Mouse (Mus musculus) stomach, postnatal 0 days (tissue): ENCODE data around the gene Fgfr1op2. TPM values are rescaled to one million over a fixed set of nuclear protein-coding genes. Genes with fewer than 3 reads are reported as not detected.

Source experiments
- ATAC-seq: fragments of 200-750 bp; cut with Nextera tagmentation; 2 replicates; pipeline ENCODE4 v1.8.0; 2017; ENCODE audit not compliant: low FRiP score, low TSS enrichment
- DNase-seq: peaks from one replicate; pipeline ENCODE4 v3.0.0-alpha.2; 2016; ENCODE audit warnings: low spot score
- H3K27ac ChIP-seq: fragments of 300-500 bp; sonication (generic); replicated peaks from 2 replicates; pipeline ENCODE4 v1.5.1; 2014; ENCODE audit warnings: mild to moderate bottlenecking, control low read depth
- H3K27me3 ChIP-seq: fragments of 300-500 bp; sonication (generic); 2 replicates; pipeline ENCODE4 v1.6.1; 2014; ENCODE audit warnings: low read length; ENCODE audit not compliant: control insufficient read depth, insufficient read depth
- H3K36me3 ChIP-seq: fragments of 300-500 bp; sonication (generic); 2 replicates; pipeline ENCODE4 v1.6.1; 2014; ENCODE audit warnings: low read length, mixed read lengths; ENCODE audit not compliant: control insufficient read depth, insufficient read depth
- H3K4me1 ChIP-seq: fragments of 300-500 bp; sonication (generic); replicated peaks from 2 replicates; pipeline ENCODE4 v1.6.1; 2014; ENCODE audit warnings: antibody characterized with exemption; ENCODE audit not compliant: control insufficient read depth, insufficient read depth
- H3K4me2 ChIP-seq: fragments of 300-500 bp; sonication (generic); replicated peaks from 2 replicates; pipeline ENCODE4 v1.6.1; 2014; ENCODE audit warnings: low read depth, mild to moderate bottlenecking, control low read depth, moderate library complexity
- H3K4me3 ChIP-seq: fragments of 300-500 bp; sonication (generic); 2 replicates; pipeline ENCODE4 v1.5.1; 2014; ENCODE audit warnings: low read depth, low read length, control low read depth
- H3K9ac ChIP-seq: fragments of 300-500 bp; sonication (generic); 2 replicates; pipeline ENCODE4 v1.6.1; 2014; ENCODE audit warnings: mild to moderate bottlenecking, low read length, control low read depth, mixed read lengths
- H3K9me3 ChIP-seq: fragments of 300-500 bp; sonication (generic); 2 replicates; pipeline ENCODE4 v1.6.1; 2016; ENCODE audit warnings: low read length; ENCODE audit not compliant: control insufficient read depth
- CTCF ChIP-seq: IDR thresholded peaks from 2 replicates; pipeline ENCODE4 v1.5.1; 2016; ENCODE audit warnings: antibody characterized with exemption, low read depth, mild to moderate bottlenecking, moderate library complexity
- EP300 ChIP-seq: optimal IDR thresholded peaks from 2 replicates; pipeline ENCODE3; 2016; ENCODE audit warnings: antibody characterized with exemption
- WGBS: fragments of 180-500 bp; shearing (Covaris S2); extraction: QIAGEN DNeasy Blood & Tissue Kit; methylation state at CpG from one replicate; pipeline ENCODE4 v1.1.7; 2014; 5-methylcytosine and 5-hydroxymethylcytosine counted together
- polyA plus RNA-seq: library from polyadenylated mRNA; unstranded; fragments of >200 nt; fragmentation: Nextera tagmentation; extraction: Ambion mirVana; gene quantifications from 2 replicates; pipeline ENCODE4 v1.2.1, GENCODE M21; 2015

The Fgfr1op2 gene
- polyA plus RNA-seq, 1 experiment from 2014 or later: 80.3 TPM

GRCm38 (mm10) chr6:146616670-146617069, 39.7 kb downstream of the Fgfr1op2 start:
- no peak overlapping the region for H3K4me2 ChIP-seq
- no peak for ATAC-seq
- no peak for DNase-seq
- no peaks in the 10 kb centered on the region for H3K9me3 ChIP-seq
- H3K4me3 ChIP-seq: no peak overlapping the region
- no peak overlapping the region for H3K9ac ChIP-seq
- TF ChIP-seq CTCF (no peak), EP300 (no peak)
- H3K27me3 ChIP-seq: no peaks in the 10 kb centered on the region
- no peak overlapping the region for H3K27ac ChIP-seq
- 68% methylated on average over 2 of the region's 2 CpGs for WGBS
- peaks cover 6% of the 10 kb centered on the region; the same call in 1 of the 2 replicates for H3K36me3 ChIP-seq
- no peaks in the 10 kb centered on the region for H3K4me1 ChIP-seq

GRCm38 (mm10) chr6:146628123-146628522, 51.1 kb downstream of the Fgfr1op2 start:
- H3K27ac ChIP-seq: no peak overlapping the region
- ATAC-seq: no peak
- no peaks in the 10 kb centered on the region for H3K27me3 ChIP-seq
- H3K9me3 ChIP-seq: no peaks in the 10 kb centered on the region
- no peak for DNase-seq
- H3K9ac ChIP-seq: no peak overlapping the region
- TF ChIP-seq CTCF: no peak
- TF ChIP-seq EP300: no peak
- WGBS: 85% methylated on average over 3 of the region's 3 CpGs
- H3K4me2 ChIP-seq: no peak overlapping the region
- no peak overlapping the region for H3K4me3 ChIP-seq
- 0 out of 2 replicates have a peak, but pooled peaks cover under 1% of the 10 kb centered on the region for H3K4me1 ChIP-seq
- no peaks in the 10 kb centered on the region for H3K36me3 ChIP-seq

GRCm38 (mm10) chr6:146629781-146630756, 53.1 kb downstream of the Fgfr1op2 start:
- ATAC-seq (no peak), DNase-seq (no peak)
- TF ChIP-seq CTCF: no peak
- TF ChIP-seq EP300: no peak
- no peak overlapping the region for H3K9ac ChIP-seq
- no peak overlapping the region for H3K27ac ChIP-seq
- 75% methylated on average over 9 of the region's 9 CpGs for WGBS
- 0 out of 2 replicates have a peak, but pooled peaks cover 3% of the 10 kb centered on the region for H3K4me1 ChIP-seq
- H3K4me3 ChIP-seq: no peak overlapping the region
- no peak overlapping the region for H3K4me2 ChIP-seq
- H3K36me3 ChIP-seq: no peaks in the 10 kb centered on the region
- H3K9me3 ChIP-seq: no peaks in the 10 kb centered on the region
- no peaks in the 10 kb centered on the region for H3K27me3 ChIP-seq

- Histone ChIP-seq H3K9ac (no peak overlapping the region), H3K27ac (no peak overlapping the region), H3K9me3 (no peaks in the 10 kb centered on the region), H3K27me3 (no peaks in the 10 kb centered on the region), H3K4me2 (no peak overlapping the region), H3K36me3 (no peaks in the 10 kb centered on the region), H3K4me3 (no peak overlapping the region), H3K4me1 (0 out of 2 replicates have a peak, but pooled peaks cover 3% of the 10 kb centered on the region)
- no peak for DNase-seq
- WGBS: 75% methylated on average over 4 of the region's 4 CpGs
- ATAC-seq: no peak
- no peak for TF ChIP-seq CTCF
- no peak for TF ChIP-seq EP300
These were observed 54.0 kb downstream of the Fgfr1op2 start for GRCm38 (mm10) chr6:146630961-146631360.

DNA sequence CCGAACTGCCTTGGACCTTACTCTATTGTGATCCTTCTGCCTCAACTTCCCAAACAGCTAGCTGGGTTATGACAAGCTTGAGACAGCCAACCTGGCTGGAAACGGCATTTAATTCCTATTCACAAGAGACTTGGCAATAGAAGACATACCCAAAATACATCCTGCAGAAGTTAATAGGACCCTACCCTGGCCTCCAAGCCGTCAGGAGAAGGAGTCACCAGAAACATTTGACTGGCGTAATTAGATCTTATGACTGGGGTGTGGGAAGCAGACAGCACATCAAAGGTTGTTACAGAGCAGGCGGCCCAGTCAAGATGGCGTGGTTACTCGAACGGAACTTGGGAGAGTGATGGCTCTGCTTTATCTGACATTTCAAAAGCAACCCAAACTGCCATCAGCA, 54.8 kb downstream of the Fgfr1op2 start:
- Histone ChIP-seq H3K4me3 (no peak overlapping the region), H3K9me3 (no peaks in the 10 kb centered on the region), H3K4me1 (0 out of 2 replicates have a peak, but pooled peaks cover 3% of the 10 kb centered on the region), H3K27ac (no peak overlapping the region), H3K36me3 (no peaks in the 10 kb centered on the region), H3K9ac (no peak overlapping the region), H3K4me2 (no peak overlapping the region), H3K27me3 (no peaks in the 10 kb centered on the region)
- WGBS: 78% methylated on average over 8 of the region's 8 CpGs
- no peak for ATAC-seq
- TF ChIP-seq CTCF: no peak
- TF ChIP-seq EP300: no peak
- no peak for DNase-seq

- Histone ChIP-seq H3K4me1 (0 out of 2 replicates have a peak, but pooled peaks cover 3% of the 10 kb centered on the region), H3K36me3 (no peaks in the 10 kb centered on the region), H3K9me3 (no peaks in the 10 kb centered on the region), H3K4me2 (no peak overlapping the region), H3K27me3 (no peaks in the 10 kb centered on the region), H3K27ac (no peak overlapping the region), H3K9ac (no peak overlapping the region), H3K4me3 (no peak overlapping the region)
- 66% methylated on average over 9 of the region's 9 CpGs for WGBS
- ATAC-seq (no peak), DNase-seq (no peak)
- TF ChIP-seq EP300 (no peak), CTCF (no peak)
These were observed 55.4 kb downstream of the Fgfr1op2 start for GRCm38 (mm10) chr6:146632403-146632802.
